Mouse (Mus musculus): ENCODE measurements around the gene Olfr395.
"Not testable (repeated sequence)": the region's sequence is repeated elsewhere in the genome, so short reads cannot be mapped to it uniquely, and the experiment has no call there.

GRCm38 (mm10) chr11:73909199-73909598 lies at the start of gene Olfr395:
- not testable (repeated sequence) for TF ChIP-seq CTCF, EP300 (IDR thresholded peaks at IDR 0.05; ENCODE audit: low read depth)

All from liver, embryonic 14.5 days (tissue).